Mouse (Mus musculus) liver, embryonic 14.5 days (tissue): ENCODE measurements around the gene Homer2.

Experiments used
- CTCF ChIP-seq: IDR thresholded peaks from 2 replicates; pipeline ENCODE4 v1.5.1; 2016; ENCODE audit warnings: antibody characterized with exemption, low read depth, control low read depth
- EP300 ChIP-seq: IDR thresholded peaks from 2 replicates; pipeline ENCODE4 v1.6.1; 2016; ENCODE audit warnings: antibody characterized with exemption, low read depth

DNA sequence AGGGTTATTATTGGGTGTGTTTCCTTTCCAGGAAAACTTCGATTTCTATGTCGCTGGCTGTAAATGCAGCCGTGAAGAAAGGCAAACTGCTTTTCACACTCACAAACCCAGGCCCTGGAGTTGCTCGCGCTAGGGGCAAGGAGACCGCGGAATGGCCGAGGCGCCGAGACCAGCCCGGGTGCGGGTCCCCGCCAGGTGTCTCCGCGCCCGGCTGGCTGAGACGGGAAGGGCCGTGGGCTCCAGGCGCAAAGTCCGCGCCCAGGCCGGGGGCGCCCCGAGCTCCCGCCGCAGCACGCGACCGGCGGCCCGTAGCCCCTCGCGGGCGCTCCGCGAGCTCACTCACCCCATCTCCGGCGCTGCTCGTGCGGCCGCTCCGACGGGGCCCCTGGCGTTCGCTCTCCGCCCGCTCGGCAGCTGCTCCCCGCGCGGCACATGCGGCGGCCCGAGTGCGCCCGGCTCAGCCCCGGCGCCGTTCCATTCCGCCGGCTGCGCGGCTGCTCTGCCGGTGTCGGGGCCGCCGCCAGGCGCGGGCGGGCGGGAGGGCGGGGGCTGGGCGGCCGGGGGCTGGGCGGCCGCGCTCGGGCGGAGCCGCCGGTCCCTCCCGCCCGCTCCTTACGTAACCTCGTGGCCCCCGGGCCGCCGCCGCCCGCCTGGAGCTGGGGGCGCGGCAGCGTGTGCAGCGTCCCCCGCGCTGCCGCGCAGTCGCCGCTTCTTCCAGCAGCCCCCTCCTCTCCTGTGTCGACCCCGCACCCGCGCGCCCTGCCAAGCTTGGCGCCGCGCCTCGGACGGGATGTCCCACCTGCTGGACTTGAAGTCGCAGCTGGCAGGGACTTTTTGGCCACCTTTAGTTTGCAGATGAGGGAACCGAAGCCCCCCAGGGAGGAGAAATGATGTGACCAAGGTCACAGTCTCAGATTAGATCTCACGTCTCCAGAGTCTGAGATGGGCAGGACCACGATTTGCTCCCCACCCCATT lies 623 bp downstream of the Homer2 start:
- no peak for TF ChIP-seq CTCF
- no peak for TF ChIP-seq EP300
